Mouse (Mus musculus) stomach, postnatal 0 days (tissue): ENCODE measurements around the gene Kcnma1.

Experiments
- CTCF ChIP-seq: IDR thresholded peaks from 2 replicates; pipeline ENCODE4 v1.5.1; 2016; ENCODE audit warnings: antibody characterized with exemption, low read depth, mild to moderate bottlenecking, moderate library complexity
- EP300 ChIP-seq: optimal IDR thresholded peaks from 2 replicates; pipeline ENCODE3; 2016; ENCODE audit warnings: antibody characterized with exemption

GRCm38 (mm10) chr14:23762471-23762870 is 251.8 kb downstream of the Kcnma1 start:
- no peak for TF ChIP-seq CTCF
- TF ChIP-seq EP300 = no peak
